Mouse (Mus musculus) spleen, adult 18-20 months (tissue): ENCODE data around the gene Dazap2.
A peak's percentile ranks its signal among the peaks of the same experiment; 100 is the strongest.
"Not testable (repeated sequence)": the region's sequence is repeated elsewhere in the genome, so short reads cannot be mapped to it uniquely, and the experiment has no call there.

ENCODE experiments used
- DNase-seq, 2 experiments: peaks; one replicate each; pipeline ENCODE4 v3.0.0; 2022; ENCODE audit warnings: mixed read lengths in 2 of 2

The Dazap2 gene

DNA sequence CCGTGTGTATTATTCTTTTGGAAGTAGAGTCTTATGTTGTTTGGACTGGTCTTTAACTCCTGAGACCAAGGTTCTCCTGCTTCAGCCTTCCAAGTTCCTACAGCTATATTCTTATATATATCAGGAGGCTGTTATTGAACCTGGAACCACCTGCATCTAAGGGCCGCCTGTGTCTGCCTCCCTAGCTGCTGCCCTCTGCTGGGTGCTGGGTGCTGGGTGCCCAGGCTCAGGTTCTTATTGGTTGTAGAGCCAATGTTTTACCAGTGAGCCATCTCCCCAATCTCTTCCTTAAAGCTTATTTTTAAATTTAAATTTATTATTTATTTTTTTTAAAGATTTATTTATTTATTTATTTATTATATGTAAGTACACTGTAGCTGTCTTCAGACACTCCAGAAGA lies 2.7 kb upstream of the Dazap2 start:
- DNase-seq = peak in 1 of 2 experiments; percentile 60

DNA sequence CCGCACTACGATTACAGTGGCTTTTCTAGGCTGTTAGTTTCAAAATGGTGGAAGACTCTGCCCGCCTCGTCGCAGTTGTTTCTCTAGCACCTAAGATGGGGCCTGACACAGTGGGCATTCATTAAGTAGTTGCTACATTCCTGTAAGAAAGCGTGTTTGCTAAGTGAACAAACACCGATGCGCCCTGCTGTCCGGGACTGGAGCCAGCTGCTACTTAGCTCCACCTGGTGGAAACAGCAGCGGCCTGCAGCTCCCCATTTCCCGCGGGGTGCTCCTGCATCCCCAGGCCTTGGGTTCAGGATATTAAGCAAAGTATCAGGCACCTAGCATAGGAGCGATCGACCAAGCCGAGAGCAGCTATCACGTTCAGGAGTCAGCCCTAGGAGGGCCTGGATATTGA lies 1.6 kb upstream of the Dazap2 start:
- peak; percentile 46 to 65 for DNase-seq

GRCm38 (mm10) chr15:100614218-100614995 lies 742 bp upstream of the Dazap2 start:
- DNase-seq = no peak

GRCm38 (mm10) chr15:100615825-100616220 lies 674 bp downstream of the Dazap2 start:
- DNase-seq = peak; percentile 79 to 81

GRCm38 (mm10) chr15:100616221-100616620 lies 1.1 kb downstream of the Dazap2 start:
- no peak for DNase-seq

- no peak for DNase-seq
Measured at GRCm38 (mm10) chr15:100619200-100619599, 4.1 kb downstream of the Dazap2 start.

DNA sequence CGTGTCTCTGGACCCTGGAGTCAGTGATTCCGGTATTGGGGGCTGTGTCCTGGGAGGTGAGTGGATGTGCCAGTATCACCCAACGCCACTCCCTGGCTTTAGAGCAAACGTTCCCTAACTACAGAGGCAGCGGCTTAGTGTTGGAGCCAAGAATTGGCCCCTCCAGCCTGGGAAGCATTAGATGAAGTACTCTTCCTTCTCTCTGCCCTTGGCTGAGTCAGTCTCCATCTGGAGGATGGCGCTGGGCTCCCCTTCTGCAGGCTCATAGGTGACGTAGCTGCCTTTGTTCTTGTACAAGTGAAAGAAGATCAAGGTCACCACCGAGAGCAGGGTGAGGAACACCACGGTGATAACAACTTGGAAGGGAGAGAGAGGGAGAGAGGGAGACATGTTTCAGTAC lies 6.5 kb downstream of the Dazap2 start:
- not testable (repeated sequence) for DNase-seq

GRCm38 (mm10) chr15:100622164-100622563 lies 7.0 kb downstream of the Dazap2 start:
- DNase-seq = no peak

GRCm38 (mm10) chr15:100623754-100624153 lies 8.6 kb downstream of the Dazap2 start:
- no peak for DNase-seq

DNA sequence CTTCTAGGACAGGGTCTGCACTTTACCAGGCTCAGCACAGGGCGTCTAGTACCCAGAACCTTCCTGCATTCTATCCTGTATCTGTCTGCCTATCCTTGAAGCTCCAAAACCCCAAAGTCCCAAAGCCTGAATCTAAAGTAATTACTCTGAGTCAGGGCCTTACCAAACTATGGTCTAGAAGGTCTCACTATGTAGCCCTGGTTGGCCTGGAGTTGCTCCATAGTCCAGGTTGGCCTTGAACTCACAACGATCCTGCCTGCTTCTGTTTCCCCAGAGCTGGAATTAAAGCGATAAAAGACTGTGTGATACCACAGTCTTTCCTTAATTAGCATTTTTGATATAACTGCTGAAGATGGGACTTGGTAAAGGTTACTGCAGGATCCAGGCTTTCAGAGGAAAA lies 9.3 kb downstream of the Dazap2 start:
- no peak for DNase-seq

DNA sequence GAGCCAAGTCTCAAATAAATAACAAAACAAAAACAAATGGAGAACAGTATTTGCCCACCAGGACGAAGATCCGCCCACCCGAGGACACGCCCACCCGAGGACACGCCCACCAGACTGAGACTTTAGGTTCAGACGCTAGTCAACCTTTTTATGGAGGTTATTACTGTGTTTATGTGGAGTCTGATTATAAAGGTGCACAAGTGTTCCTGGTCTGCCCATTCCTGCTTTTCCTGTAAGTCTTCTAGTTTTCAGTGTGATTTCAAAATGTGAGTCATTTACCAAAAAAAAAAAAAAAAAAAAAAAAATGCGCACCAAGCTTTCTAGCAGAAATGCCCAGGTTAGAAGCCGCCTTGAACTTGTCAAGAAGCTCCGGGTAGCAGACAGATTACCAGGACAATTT lies 12.1 kb downstream of the Dazap2 start:
- no peak for DNase-seq

DNA sequence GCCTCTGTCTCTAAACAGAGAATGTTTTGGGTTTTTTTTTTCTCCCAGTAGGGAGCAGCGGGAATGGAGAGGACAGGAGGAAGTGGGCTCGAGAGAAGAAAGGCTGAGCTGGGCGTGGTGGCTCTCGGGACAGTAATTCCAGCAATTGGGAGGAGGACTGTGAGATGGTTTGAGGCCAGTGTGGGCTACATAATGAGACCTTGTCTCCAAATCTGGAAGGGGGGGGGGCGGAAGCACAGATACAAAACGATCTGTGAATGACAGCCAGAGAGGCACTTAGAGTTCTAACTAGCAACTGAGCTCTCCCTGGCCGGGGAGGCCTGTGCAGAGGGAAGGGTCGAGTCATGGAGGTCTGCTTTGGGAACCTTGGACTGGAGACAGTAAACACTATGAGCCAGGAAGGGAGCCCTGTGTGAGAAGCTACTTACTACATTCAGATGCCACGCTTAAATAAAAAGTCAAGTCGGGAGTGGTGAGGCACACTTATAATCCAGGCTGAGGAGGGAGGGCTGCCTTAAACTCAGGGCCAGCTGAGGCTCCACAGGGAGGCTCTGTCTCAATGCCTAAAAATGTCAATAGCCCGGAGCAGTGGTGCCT lies 12.7 kb downstream of the Dazap2 start:
- no peak for DNase-seq

DNA sequence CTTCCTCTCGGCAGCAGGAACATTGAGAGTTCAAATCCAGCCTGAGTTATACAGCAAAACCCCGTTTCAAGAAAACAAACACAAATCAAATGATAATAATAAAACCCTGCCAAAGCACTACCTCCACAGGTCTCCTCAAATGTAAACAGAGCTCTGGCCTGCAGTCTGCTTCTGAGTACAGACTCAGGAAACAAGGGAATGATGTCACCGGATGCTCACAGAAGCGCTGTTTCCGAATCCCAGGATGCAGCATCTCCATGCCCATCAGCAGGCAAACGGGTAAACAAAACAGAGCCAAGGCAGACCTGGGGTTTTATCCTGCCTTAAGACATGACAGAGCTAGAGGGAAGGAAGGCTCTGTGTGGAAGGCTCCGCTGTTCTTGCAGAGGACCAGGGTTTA lies 13.6 kb downstream of the Dazap2 start:
- DNase-seq = no peak

DNA sequence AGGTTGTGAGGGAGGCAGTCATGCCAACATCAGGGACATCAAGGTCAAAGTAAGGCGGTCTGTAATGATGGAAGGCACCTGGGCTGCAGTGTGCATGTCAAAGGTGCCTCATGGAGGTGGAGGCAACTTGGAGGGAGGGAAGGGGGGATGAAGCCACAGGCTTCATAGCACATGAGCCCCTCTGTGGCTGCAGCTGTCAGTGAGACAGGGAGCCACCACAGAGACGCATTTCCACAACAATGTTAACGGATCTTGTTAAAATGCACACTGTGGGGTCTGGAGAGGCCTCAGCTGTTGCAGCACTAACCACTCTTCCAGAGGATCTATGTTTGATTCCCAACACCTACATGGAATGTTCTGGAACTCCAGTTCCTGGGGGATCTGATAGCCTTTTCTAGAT lies 15.0 kb downstream of the Dazap2 start:
- DNase-seq = no peak

DNA sequence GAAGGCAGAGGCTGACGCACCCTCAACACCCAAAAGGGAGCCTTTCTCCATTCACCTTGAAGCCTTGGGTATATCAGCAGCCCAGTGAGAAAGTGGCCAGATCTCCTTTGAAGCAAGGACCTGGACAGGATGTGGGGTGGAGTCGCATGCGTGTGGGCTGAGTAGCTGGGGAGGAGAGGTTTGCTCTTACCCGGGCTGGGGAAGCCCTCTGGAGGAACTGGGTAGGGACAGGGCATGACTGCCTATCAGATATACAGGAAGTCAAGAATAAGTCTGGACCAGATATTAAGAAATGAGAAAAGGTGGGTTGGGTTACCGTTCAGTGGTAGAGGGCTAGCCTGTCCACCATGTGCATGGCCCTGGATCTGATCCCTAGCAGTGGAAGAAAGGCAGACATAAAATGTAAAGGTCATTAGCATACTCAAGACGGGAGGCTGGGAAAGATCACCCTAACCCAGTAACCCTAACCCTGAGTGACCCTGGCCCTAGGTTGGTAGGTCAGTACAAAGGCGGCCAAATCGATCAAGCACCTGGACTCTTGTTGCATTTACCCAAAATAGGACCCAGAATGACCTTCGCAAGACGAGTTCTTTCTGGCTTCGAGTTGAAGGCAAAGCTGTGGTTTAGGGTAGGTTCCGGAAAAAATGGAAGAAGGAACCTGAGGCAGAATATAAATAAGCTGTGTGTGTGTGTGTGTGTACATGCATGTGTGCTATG lies 16.5 kb downstream of the Dazap2 start:
- DNase-seq = no peak

GRCm38 (mm10) chr15:100632323-100632722 lies 17.2 kb downstream of the Dazap2 start:
- no peak for DNase-seq

- DNase-seq = no peak
Measured at GRCm38 (mm10) chr15:100633341-100633740, 18.2 kb downstream of the Dazap2 start.

DNA sequence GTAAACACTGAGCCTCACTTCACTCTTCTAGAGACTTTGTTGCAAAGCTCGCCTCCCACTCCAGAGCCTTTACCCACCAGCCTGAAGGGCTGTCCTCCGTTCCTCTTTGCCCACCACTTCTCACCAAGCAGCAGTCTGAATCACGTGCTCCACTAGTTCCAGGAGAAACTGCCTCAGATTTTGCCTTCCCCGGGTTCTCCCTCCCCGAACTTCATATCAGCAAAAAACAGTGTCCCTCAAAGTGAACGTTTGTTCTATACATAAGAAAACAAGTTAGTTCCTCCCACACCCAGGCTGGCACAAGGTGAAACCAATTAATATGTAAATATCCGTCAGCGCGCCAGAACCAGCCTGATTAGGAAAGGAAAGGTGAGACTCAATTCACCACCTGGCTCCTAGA lies 20.1 kb downstream of the Dazap2 start:
- no peak for DNase-seq

GRCm38 (mm10) chr15:100635851-100636645 lies 20.9 kb downstream of the Dazap2 start:
- no peak for DNase-seq

DNA sequence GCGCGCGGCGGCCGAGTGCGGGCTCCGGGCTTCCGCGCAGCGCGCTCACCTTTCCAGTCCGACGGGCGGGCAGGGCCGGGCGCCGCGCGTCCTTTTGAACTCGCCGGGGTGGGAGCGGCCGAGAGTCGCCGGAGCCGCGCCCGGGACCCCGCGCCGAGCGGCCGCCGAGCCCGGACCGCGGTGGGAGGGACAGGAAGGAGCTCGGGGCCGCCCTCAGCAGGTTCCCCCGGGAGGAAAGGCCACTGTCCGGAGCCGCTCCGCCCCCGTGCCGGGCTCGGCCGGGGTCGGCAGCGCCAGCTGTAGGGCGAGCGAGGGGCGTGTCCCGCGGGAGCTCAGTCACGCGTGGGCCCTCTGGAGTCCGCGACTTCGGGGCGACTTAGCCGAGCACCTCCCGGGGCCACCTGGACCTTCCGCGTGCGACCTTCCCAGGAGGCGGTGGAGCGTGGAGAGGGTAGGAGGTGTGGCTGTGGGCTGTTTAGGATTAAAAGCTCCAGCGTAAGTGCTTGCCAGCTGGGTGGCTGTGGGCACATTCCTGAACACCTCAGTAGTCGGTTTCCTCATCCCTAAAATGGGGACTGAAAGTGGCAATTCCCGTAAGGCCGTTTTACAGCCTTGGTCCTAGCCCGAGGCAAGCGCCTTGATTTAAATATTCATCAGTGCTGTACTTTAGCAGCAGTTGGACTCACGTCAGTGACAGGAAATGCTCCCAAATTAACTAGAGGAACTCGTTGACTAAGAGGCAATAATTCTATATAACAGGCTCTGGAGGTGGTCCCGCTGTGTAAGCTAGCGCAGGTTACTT lies 21.8 kb downstream of the Dazap2 start, which contains the start of gene Smagp:
Gene Smagp (minus strand): TSS at position 241 of the 802 bp plus-strand sequence.
- peak; percentile 52 to 55 for DNase-seq

GRCm38 (mm10) chr15:100637661-100638060 lies 22.5 kb downstream of the Dazap2 start:
- DNase-seq = peak; percentile 35 to 56
